ENCODE assay signal across 8 mouse cellular contexts in genomic region chr6:71494341-71495020, GRCm38 (mm10). TPM values are rescaled to one million over a fixed set of nuclear protein-coding genes. Genes with fewer than 3 reads are reported as not detected.
DNase-seq lines count a peak whose midpoint lies in the region; ATAC-seq and TF ChIP-seq lines count a peak whose summit lies in the region.

No protein-coding gene starts in this region.

- under 1% methylated on average over 45 of the region's 46 CpGs for WGBS in lung, embryonic 16.5 days
- WGBS in olfactory bulb, adult 2 months, result under 1% methylated on average over 46 of the region's 46 CpGs

- intact Hi-C loops in heart, postnatal 25 days (cut with DNase I), result loop anchor here (2.0 to 10.0 kb wide), 5 partner anchors 50 to 310 kb away; partner anchors contain the start of genes Kdm3a, Krcc1 and Rmnd5a

- DNase-seq in NIH3T3 (ENCODE audit: low read depth), result peak; percentile 56
- DNase-seq in c-Kit-negative CD71-positive TER-119-positive erythroid progenitor cells, embryonic 14.5 days (ENCODE audit: low read depth, low spot score), result peak; percentile 47
- peak; percentile 45 for DNase-seq in heart, postnatal 25 days (ENCODE audit: low spot score)
- peak; percentile 14 to 31 for DNase-seq in layer of hippocampus, adult 2 months (ENCODE audit: low spot score in 2 of 2)
- peak; percentile 39 to 49 for DNase-seq in urinary bladder, postnatal 36 days (ENCODE audit: low spot score in 2 of 2)

- no peaks in the 10 kb centered on the region; the same call in 1 of the 2 replicates for H3K36me3 ChIP-seq in lung, embryonic 16.5 days (ENCODE audit: control insufficient read depth, insufficient read depth, low read length)

- H3K4me3 ChIP-seq in layer of hippocampus, adult 2 months, result peak overlapping the region; percentile 95
- peak overlapping the region; percentile 95 for H3K4me3 ChIP-seq in lung, embryonic 16.5 days (ENCODE audit: low read length)
- peak overlapping the region; percentile 73 for H3K4me3 ChIP-seq in olfactory bulb, adult 2 months (ENCODE audit: insufficient read depth, low read depth, low read length)

- H3K4me1 ChIP-seq in lung, embryonic 16.5 days (replicated peaks; ENCODE audit: control insufficient read depth, insufficient read depth, low read length), result peaks cover 9% of the 10 kb centered on the region
- 0 out of 2 replicates have a peak, but pooled peaks cover 2% of the 10 kb centered on the region for H3K4me1 ChIP-seq in olfactory bulb, adult 2 months (ENCODE audit: control insufficient read depth, insufficient read depth, low read length)

- peak overlapping the region; percentile 99 for H3K27ac ChIP-seq in layer of hippocampus, adult 2 months
- H3K27ac ChIP-seq in lung, embryonic 16.5 days (ENCODE audit: low read length), result peak overlapping the region; percentile 99
- peak overlapping the region; percentile 92 for H3K27ac ChIP-seq in olfactory bulb, adult 2 months (ENCODE audit: insufficient read depth, low read depth, low read length)

- ATAC-seq in erythroid progenitor cell, adult 5-6 weeks (replicated peaks; ENCODE audit: low FRiP score, poor library complexity, severe bottlenecking), result peak; percentile 77
- no peak; the same call in 1 of the 2 replicates for ATAC-seq in lung, embryonic 16.5 days (ENCODE audit: low read depth)

- TF ChIP-seq CTCF in layer of hippocampus, adult 2 months (conservative IDR thresholded peaks at IDR 0.05), result 0 out of 2 replicates have a peak, but pooled peaks have one; percentile 10
- TF ChIP-seq CTCF in olfactory bulb, adult 2 months (IDR thresholded peaks at IDR 0.05; ENCODE audit: insufficient read depth, low read depth, low read length), result peak; percentile 37; the same call in 1 of the 2 replicates

- H3K4me2 ChIP-seq in lung, embryonic 16.5 days (ENCODE audit: low read depth, low read length), result peak overlapping the region; percentile 83

- H3K27me3 ChIP-seq in lung, embryonic 16.5 days (ENCODE audit: control insufficient read depth, insufficient read depth, low read depth, low read length), result no peaks in the 10 kb centered on the region

- no peaks in the 10 kb centered on the region for H3K9me3 ChIP-seq in lung, embryonic 16.5 days (ENCODE audit: control insufficient read depth, low read length)

- peak overlapping the region; percentile 99 for H3K9ac ChIP-seq in lung, embryonic 16.5 days (ENCODE audit: low read length)

- TF ChIP-seq POLR2A in olfactory bulb, adult 2 months (IDR thresholded peaks at IDR 0.05; ENCODE audit: insufficient read depth, low read depth, low read length), result no peak

RNA-seq across cellular contexts. Expression of gene Rnf103, which starts 0.8 kb away (rescaled TPM):
- total RNA-seq in erythroid progenitor cell, adult 5-6 weeks (2015; ENCODE audit: low replicate concordance), result 2.2 and 10.5 TPM in 2 replicates
- 7.2 and 9.2 TPM in 2 replicates for total RNA-seq in erythroid progenitor cell, adult 5-6 weeks (2017; ENCODE audit: low replicate concordance)
- 10 to 100 TPM; 21.7 to 26.1 TPM for total RNA-seq in heart, postnatal 25 days (2021)
- 10 to 100 TPM; 45.8 to 46.5 TPM for total RNA-seq in layer of hippocampus, adult 2 months (2021)
- 7.4 and 10.8 TPM in 2 replicates for polyA plus RNA-seq in lung, embryonic 16.5 days (2015; fragmentation: Nextera tagmentation; extraction: Ambion mirVana)
- not detected in 2 replicates for polyA plus RNA-seq in olfactory bulb, adult 2 months (2012; ENCODE audit: insufficient read depth, insufficient read length, low replicate concordance, missing spikeins)

RNA-seq across cellular contexts. Expression of gene Chmp3, which starts 49.1 kb away (rescaled TPM):
- total RNA-seq in erythroid progenitor cell, adult 5-6 weeks (2015; ENCODE audit: low replicate concordance), result 57.4 and 62.0 TPM in 2 replicates
- total RNA-seq in erythroid progenitor cell, adult 5-6 weeks (2017; ENCODE audit: low replicate concordance), result 133 and 187 TPM in 2 replicates
- 10 to 100 TPM; 47.2 to 51.2 TPM for total RNA-seq in heart, postnatal 25 days (2021)
- 100 to 1,000 TPM in 1 of 2 experiments, 10 to 100 TPM in 1; 99.7 to 109 TPM for total RNA-seq in layer of hippocampus, adult 2 months (2021)
- 68.9 and 73.9 TPM in 2 replicates for polyA plus RNA-seq in lung, embryonic 16.5 days (2015; fragmentation: Nextera tagmentation; extraction: Ambion mirVana)
- polyA plus RNA-seq in olfactory bulb, adult 2 months (2012; ENCODE audit: insufficient read depth, insufficient read length, low replicate concordance, missing spikeins), result not detected in 2 replicates

RNA-seq across cellular contexts. Expression of gene Rmnd5a, which starts 54.0 kb away (rescaled TPM):
- total RNA-seq in erythroid progenitor cell, adult 5-6 weeks (2015; ENCODE audit: low replicate concordance), result 58.3 and 66.3 TPM in 2 replicates
- total RNA-seq in erythroid progenitor cell, adult 5-6 weeks (2017; ENCODE audit: low replicate concordance), result 75.7 and 82.6 TPM in 2 replicates
- 10 to 100 TPM; 65.8 to 72.8 TPM for total RNA-seq in heart, postnatal 25 days (2021)
- 10 to 100 TPM; 91.3 to 91.6 TPM for total RNA-seq in layer of hippocampus, adult 2 months (2021)
- 9.7 and 11.3 TPM in 2 replicates for polyA plus RNA-seq in lung, embryonic 16.5 days (2015; fragmentation: Nextera tagmentation; extraction: Ambion mirVana)
- polyA plus RNA-seq in olfactory bulb, adult 2 months (2012; ENCODE audit: insufficient read depth, insufficient read length, low replicate concordance, missing spikeins), result 296 and 688 TPM in 2 replicates
